Mouse (Mus musculus) telencephalon, adult 2 months (tissue): Measurements from ENCODE around the gene Prrc2b.
A peak's percentile ranks its signal among the peaks of the same experiment; 100 is the strongest.

Experiments used
- DNase-seq: peaks from one replicate; pipeline ENCODE4 v3.0.0-alpha.2; 2011; ENCODE audit warnings: low read depth, low spot score

Prrc2b gene

DNA sequence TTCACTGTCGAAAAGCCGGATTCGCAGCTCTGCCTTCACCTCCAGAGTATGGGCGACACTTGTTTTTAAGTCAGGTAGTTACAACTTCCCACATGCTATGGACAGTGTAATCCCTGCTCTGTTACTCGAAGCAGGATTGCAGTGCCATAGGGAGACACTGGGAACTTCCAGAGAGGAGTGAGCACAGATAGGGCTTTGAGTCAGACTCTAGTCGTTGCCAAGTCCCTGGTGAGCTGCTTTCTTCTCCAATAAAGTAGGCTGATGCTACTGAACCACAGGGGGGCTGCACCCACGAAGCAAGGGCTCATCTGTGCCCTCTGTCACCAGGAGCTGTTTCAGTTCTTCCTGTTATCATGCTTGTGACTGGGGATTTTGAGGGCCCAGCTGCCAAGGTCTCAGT is 70.7 kb downstream of the Prrc2b start:
- peak; percentile 29 for DNase-seq

DNA sequence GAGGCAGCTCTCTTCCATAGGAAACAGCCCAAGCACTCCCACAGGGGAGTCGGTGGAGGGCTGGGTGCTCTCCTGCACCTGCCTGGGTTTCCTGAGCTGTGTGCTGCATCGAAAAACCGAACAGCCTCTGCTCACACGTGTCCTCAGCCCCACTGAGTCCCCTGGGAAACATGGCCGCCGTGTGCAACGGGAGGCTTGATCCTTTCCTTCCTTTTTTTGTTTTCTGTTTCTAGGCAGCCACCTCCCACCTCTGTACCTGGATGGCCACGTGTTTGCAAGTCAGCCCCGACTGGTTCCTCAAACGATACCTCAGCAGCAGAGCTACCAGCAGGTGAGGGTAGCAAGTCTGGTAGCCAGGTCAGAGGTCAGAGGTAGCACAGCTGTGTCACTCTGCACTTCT is 71.2 kb downstream of the Prrc2b start:
- DNase-seq, result no peak

GRCm38 (mm10) chr2:32235433-32235832 is 84.6 kb downstream of the Prrc2b start:
- DNase-seq, result no peak

DNA sequence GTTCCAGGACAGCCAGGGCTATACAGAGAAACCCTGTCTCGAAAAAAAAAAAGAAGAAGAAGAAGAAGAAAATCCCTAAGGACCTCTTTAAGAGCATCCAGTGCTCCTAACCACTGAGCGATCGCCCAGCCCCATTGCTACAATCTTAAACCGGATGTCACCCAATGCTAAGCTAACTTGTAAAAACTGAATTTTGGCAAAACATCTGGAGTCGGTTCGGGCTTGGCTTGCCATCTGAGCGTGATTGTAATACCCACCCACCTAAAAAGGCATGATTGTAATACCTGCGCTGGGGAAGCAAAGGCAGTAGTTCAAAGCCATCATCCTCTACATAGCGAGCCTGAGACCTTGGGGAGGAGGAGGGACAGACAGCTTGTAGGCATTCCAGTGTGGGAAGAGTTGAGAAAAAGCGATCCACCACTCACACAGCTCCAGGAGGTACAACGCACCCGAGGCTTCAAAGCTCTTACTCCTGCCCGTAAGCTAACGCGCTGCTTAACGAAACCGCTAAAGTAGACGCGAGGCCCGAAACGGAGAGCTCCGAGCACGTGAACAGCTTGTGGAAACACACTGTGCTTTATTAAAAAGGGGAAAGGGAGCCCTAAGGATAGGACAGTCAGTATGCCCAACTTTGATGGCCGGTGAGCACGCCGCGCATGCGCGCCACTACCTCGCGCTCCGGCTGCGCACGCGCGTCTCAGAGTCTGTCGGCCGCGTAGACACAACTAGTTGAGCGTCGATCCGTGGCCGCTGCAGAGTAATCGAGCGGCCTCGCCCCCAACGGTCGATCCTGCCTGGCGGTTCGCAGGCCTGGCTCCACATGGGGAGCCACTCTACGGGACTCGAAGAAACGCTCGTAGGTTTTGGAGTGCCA is 85.2 kb downstream of the Prrc2b start, which contains the start of gene Pomt1:
Pomt1 (plus strand) TSS at position 705 of the 874 bp plus-strand sequence.
- peak; percentile 89 for DNase-seq

- peak; percentile 50 for DNase-seq
These were observed 86.0 kb downstream of the Prrc2b start for GRCm38 (mm10) chr2:32236760-32237487.

DNA sequence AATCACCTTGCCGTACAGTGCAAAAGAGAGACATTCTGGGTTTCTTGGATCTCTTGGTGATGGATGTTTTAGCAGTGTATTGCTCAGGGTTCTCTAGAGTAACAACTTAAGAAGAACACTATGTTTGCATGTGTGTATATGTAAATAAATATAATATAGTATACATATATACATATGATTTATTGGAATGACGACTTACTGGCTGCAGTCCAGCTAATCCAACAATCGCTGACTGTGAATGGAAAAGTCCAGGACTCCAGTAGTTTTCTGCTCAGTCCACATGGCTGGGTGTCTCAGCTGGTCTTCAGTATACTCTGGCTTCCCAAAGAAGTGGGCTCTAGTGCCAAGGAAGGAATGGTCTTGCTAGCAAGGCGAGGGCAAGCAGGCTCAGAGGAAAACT is 86.7 kb downstream of the Prrc2b start:
- DNase-seq, result no peak

DNA sequence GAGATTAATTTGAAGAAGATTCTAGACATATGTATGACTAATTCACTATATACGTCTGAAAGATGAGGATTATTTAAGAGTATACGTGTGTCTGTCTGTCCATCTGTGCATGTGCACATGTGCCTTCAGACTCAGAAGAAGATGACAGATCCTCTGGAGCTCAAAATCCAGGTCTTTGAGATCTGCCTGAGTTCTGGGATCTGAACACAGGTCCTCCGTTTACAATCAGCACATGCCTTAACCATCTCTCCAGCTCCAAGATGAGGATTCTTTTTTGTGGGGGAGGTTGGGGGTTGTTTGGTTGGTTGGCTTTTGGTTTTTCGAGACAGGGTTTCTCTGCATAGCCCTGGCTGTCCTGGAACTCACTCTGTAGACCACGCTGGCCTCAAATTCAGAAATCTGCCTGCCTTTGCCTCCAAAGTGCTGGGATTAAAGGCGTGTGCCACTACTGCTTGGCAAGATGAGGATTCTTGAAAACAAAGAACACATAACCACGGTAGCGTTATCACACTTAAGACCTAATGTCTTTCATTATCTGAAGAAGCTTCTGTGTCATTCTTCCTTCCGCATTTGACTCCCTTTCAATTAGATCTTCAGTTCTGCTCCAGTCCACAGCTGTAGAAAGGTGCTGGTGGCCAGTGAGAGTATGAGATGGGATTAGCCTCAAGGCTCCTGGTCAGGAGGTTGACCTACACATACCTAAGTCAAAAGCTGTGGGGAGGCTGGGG is 88.0 kb downstream of the Prrc2b start:
- DNase-seq, result no peak

GRCm38 (mm10) chr2:32240591-32240990 is 89.7 kb downstream of the Prrc2b start:
- no peak for DNase-seq

- no peak for DNase-seq
These were observed 92.1 kb downstream of the Prrc2b start for GRCm38 (mm10) chr2:32242986-32243385.

- no peak for DNase-seq
These were observed 95.9 kb downstream of the Prrc2b start for GRCm38 (mm10) chr2:32246741-32247140.

DNA sequence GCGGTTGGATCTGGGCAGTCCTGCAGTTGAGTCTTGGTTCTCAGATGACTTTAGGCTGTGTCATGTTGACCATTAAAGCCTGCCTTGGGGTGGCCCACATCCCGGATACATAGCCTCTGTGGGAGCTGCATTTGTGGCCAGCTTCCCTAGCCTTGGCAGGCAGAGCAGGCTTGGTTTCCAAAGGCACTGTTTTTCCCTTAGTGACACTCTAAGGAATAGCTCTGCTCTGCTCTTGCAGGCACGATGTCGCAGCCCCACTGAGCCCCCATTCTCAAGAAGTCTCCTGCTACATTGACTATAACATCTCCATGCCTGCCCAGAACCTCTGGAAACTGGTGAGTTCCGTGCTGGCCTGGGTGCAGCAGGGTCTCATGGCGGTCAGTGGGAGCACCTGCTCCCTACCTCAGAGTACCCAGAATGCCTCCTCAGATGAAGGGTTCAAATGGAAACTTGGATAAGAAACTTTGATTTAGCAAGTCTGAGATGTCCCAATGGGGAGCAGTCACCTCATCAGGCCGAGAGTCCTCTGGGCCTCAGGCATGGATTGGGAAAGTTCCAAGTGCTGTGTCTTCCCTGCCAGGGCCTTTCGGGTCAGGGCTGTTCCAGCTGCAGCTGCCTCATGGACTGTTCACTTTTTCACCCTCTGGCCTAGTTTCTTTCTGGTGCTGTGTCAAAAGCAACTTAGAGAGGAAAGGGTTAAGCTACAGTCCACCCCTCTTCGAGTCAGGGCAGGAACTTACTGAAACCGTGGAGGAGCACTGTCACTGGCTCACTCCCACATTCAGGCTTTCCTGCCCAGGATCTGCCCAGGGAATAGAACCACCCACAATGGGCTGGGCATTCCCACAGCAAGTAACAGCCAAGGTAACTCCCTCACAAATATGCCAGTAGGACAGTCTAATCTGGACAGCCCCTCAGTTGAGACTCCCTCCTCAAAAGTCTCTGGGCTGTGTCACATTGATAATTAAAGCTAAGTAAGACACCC is 97.8 kb downstream of the Prrc2b start:
- no peak for DNase-seq

DNA sequence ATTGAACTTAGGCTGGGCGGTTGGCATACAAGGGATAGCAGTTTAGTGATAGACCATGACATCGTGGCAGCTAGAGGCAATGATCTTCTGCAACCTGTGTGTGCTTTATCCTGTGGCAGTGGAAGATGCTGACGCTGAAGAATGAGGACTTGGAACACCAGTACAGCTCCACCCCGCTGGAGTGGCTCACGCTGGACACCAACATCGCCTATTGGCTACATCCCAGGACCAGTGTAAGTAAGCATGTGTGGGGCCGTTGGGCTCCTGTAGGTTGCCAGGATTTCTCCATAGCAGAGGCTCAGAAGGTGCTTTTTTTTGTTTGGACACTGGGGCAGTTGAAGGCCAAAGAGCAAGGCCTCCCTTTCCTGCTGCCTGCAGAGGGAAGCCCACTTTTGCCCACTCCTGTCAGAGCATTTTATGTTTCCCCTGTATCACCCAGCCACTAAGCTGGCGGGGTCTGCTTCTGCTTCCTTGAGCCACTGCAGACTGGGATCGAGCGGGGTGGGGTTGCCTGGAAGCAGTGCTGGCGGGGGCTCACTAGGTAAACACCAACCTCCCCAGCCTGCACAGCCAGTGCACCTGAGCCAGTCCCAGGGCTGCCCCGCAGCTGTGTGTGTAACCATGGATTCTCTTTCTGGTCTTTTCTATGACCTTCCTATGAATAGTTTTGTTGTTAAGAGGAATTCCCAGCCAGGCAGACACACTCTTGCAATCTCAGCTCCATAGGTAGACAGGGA is 101.1 kb downstream of the Prrc2b start:
- no peak for DNase-seq

- no peak for DNase-seq
These were observed 101.8 kb downstream of the Prrc2b start for GRCm38 (mm10) chr2:32252658-32253057.

GRCm38 (mm10) chr2:32253352-32253751 is 102.5 kb downstream of the Prrc2b start:
- DNase-seq, result no peak

GRCm38 (mm10) chr2:32254563-32254962 is 103.7 kb downstream of the Prrc2b start:
- no peak for DNase-seq

GRCm38 (mm10) chr2:32256273-32256672 is 105.4 kb downstream of the Prrc2b start:
- DNase-seq, result no peak

- DNase-seq, result no peak
These were observed 108.1 kb downstream of the Prrc2b start for GRCm38 (mm10) chr2:32258887-32259533.

DNA sequence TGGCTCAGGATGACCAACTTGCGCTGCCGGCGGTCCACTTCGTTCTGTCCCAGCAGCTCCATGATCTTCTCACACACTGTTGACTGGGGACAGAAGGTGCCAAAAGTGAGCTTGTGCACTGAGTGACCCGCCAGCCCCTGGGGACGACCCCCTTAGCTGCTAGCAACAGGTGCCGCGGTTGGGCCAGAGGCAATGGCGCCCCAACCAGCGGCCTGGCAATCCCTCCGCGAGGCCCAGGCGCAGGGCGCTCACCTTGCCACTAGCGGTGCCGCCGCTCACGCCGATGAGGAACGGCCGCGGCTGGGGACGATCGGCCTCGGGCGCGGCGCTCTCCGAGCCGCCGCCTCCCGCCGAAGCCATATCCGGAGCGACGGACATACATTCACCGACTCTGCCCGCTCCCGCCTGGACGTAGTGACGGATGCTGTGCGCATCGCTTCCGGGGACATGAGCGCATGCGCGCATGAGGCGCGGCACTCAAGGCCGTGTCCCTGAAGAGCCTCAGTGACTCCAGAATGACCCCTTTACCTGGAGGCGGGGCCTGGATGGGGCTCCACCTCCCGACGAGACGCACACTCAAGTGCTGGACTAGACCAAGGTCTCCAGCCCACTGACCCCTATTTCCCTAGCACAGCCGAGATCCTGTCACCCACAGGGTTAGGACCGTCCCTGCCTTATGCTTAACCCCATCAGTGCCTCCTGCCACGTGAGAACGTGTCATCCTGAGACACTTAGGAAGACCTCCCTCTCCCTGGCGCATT is 109.0 kb downstream of the Prrc2b start, which contains the start of gene Uck1:
Uck1 (minus strand) TSS at position 503 of the 761 bp plus-strand sequence.
- peak; percentile 85 for DNase-seq

DNA sequence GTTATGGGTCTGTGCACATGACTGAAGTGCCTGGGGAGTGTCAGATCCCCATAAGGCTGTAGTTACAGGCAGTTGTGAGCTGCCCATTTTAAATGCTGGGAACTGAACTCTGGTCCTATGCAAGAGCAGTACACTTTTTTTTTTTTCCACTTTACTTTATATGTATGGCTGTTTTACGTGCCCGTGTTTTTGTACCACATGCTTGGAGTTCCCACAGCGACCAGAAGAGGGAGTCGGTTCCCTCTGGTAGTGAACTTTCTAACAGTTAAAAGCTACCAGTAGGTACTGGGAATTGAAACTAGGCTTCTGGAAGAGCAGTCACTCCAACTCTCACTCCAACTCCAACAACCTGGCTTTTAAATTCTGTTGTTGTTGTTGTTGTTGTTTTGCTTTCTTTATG is 109.8 kb downstream of the Prrc2b start:
- DNase-seq, result no peak
